Mouse (Mus musculus) limb, embryonic 14.5 days (tissue): ENCODE results near the gene Cacna1e. TPM values are rescaled to one million over a fixed set of nuclear protein-coding genes. Genes with fewer than 3 reads are reported as not detected.

Experiments
- ATAC-seq: fragments of 200-750 bp; cut with Nextera tagmentation; 2 replicates; pipeline ENCODE4 v1.8.0; 2017; ENCODE audit warnings: low read depth, moderate number of reproducible peaks, moderate TSS enrichment; ENCODE audit not compliant: low FRiP score
- DNase-seq: peaks from one replicate; pipeline ENCODE4 v3.0.0-alpha.2; 2015; ENCODE audit warnings: low spot score
- H3K27ac ChIP-seq: fragments of 300-500 bp; sonication (generic); replicated peaks from 2 replicates; pipeline ENCODE4 v1.5.1; 2014; ENCODE audit warnings: low read depth, mild to moderate bottlenecking, low read length, moderate library complexity, mixed read lengths
- H3K27me3 ChIP-seq: fragments of 300-500 bp; sonication (generic); 2 replicates; pipeline ENCODE4 v1.6.1; 2014; ENCODE audit warnings: low read length, mixed read lengths; ENCODE audit not compliant: control insufficient read depth, insufficient read depth
- H3K36me3 ChIP-seq: fragments of 300-500 bp; sonication (generic); 2 replicates; pipeline ENCODE4 v1.6.1; 2014; ENCODE audit warnings: mild to moderate bottlenecking, low read length, moderate library complexity, mixed read lengths; ENCODE audit not compliant: control insufficient read depth, insufficient read depth
- H3K4me1 ChIP-seq: fragments of 300-500 bp; sonication (generic); 2 replicates; pipeline ENCODE4 v1.6.1; 2014; ENCODE audit warnings: antibody characterized with exemption, low read length, mixed read lengths; ENCODE audit not compliant: control insufficient read depth, insufficient read depth
- H3K4me2 ChIP-seq: fragments of 300-500 bp; sonication (generic); replicated peaks from 2 replicates; pipeline ENCODE4 v1.6.1; 2014; ENCODE audit warnings: low read depth, mild to moderate bottlenecking, low read length, moderate library complexity; ENCODE audit not compliant: severe bottlenecking
- H3K4me3 ChIP-seq: fragments of 300-500 bp; sonication (generic); replicated peaks from 2 replicates; pipeline ENCODE4 v1.5.1; 2014; ENCODE audit warnings: low read length
- H3K9ac ChIP-seq: fragments of 300-500 bp; sonication (generic); 2 replicates; pipeline ENCODE4 v1.6.1; 2014; ENCODE audit warnings: mild to moderate bottlenecking, low read depth, low read length, moderate library complexity; ENCODE audit not compliant: severe bottlenecking
- H3K9me3 ChIP-seq: fragments of 300-500 bp; sonication (generic); 2 replicates; pipeline ENCODE4 v1.6.1; 2016; ENCODE audit warnings: low read length; ENCODE audit not compliant: control insufficient read depth
- POLR2A ChIP-seq: fragments of 200-500 bp; IDR thresholded peaks from 2 replicates; pipeline ENCODE4 v1.8.0; 2012; ENCODE audit warnings: inconsistent platforms, mild to moderate bottlenecking, moderate library complexity, borderline replicate concordance; ENCODE audit not compliant: insufficient read depth, insufficient read length; ENCODE audit errors: extremely low read depth
- WGBS: fragments of 180-500 bp; shearing (Covaris S2); extraction: QIAGEN DNeasy Blood & Tissue Kit; methylation state at CpG from one replicate; pipeline ENCODE4 v1.1.7; 2014; 5-methylcytosine and 5-hydroxymethylcytosine counted together
- polyA plus RNA-seq, 2 experiments: library from polyadenylated mRNA; depleted of rRNA in 1 of 2; stranded (reverse) in 1 of 2; unstranded in 1 of 2; fragments of >200 nt; fragmentation: Nextera tagmentation in 1 of 2; extraction: Ambion mirVana in 1 of 2; gene quantifications; 2 replicates each; pipeline versions ENCODE4 v1.2.1 to v1.2.3; 2012 to 2014

Cacna1e gene
- polyA plus RNA-seq, 2 experiments = 0.51 to 1.4 TPM

DNA sequence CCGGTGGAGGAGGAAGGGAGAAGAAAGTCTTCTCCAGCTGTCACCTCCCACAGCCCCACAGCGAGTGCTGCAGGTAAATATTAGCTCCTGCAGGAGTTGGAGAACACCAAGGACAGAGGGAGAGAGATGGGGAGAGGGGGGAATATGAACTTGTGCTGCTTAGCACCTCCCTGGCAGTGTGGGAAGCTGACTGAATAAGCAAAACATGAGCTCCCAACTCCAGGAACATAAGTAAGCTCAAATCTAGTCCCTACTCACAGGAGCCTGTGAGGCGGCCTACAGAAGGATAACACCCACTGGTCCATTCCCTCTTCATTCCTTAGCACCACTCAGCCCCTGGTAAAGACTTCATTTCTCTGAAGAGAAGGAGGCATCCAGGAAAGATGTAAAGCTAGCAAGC is 135.8 kb downstream of the Cacna1e start:
- no peak overlapping the region for H3K4me3 ChIP-seq
- 81% methylated on average over 3 of the region's 3 CpGs for WGBS
- no peaks in the 10 kb centered on the region for H3K9me3 ChIP-seq
- DNase-seq (no peak), ATAC-seq (no peak)
- H3K4me1 ChIP-seq = no peaks in the 10 kb centered on the region
- no peaks in the 10 kb centered on the region for H3K27me3 ChIP-seq
- TF ChIP-seq POLR2A = no peak
- H3K9ac ChIP-seq = no peak overlapping the region
- no peak overlapping the region for H3K4me2 ChIP-seq
- no peaks in the 10 kb centered on the region for H3K36me3 ChIP-seq
- no peak overlapping the region for H3K27ac ChIP-seq

DNA sequence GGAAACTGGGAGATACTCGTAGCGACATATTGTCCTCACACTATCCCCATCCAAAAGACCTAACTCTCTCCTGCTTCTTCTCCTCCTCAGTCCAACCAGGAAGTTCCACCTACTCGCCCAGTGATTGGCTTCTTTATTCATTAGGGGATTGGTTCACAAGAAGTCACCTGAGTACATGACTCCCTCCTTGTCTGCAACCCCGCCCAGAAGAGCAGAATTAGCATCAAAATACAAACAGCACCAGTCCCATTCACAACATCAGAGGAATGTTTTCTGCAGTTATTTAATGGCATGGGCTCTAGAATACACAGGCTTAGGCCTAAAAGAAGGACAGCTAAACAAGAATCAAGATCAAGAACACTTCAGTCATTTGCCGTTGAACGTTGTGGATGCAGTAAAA is 139.1 kb downstream of the Cacna1e start:
- no peak for DNase-seq
- Histone ChIP-seq H3K36me3 (no peaks in the 10 kb centered on the region), H3K27ac (no peak overlapping the region), H3K9me3 (no peaks in the 10 kb centered on the region), H3K27me3 (no peaks in the 10 kb centered on the region), H3K4me2 (no peak overlapping the region), H3K4me1 (no peaks in the 10 kb centered on the region), H3K4me3 (no peak overlapping the region), H3K9ac (no peak overlapping the region)
- 88% methylated on average over 6 of the region's 6 CpGs for WGBS
- no peak for ATAC-seq
- TF ChIP-seq POLR2A = no peak

GRCm38 (mm10) chr1:154730411-154730961 is 153.8 kb downstream of the Cacna1e start:
- ATAC-seq (no peak), DNase-seq (no peak)
- TF ChIP-seq POLR2A = no peak
- H3K27ac ChIP-seq = no peak overlapping the region
- no peak overlapping the region for H3K9ac ChIP-seq
- peaks cover 2% of the 10 kb centered on the region; the same call in 1 of the 2 replicates for H3K4me1 ChIP-seq
- H3K4me3 ChIP-seq = no peak overlapping the region
- no peaks in the 10 kb centered on the region for H3K36me3 ChIP-seq
- no peak overlapping the region for H3K4me2 ChIP-seq
- peaks cover 34% of the 10 kb centered on the region for H3K27me3 ChIP-seq
- no peaks in the 10 kb centered on the region for H3K9me3 ChIP-seq
- 80% methylated on average over 7 of the region's 7 CpGs for WGBS

- H3K27ac ChIP-seq = no peak overlapping the region
- no peak overlapping the region for H3K9ac ChIP-seq
- no peaks in the 10 kb centered on the region for H3K9me3 ChIP-seq
- H3K27me3 ChIP-seq = peaks cover 44% of the 10 kb centered on the region
- no peak for TF ChIP-seq POLR2A
- no peak overlapping the region for H3K4me2 ChIP-seq
- DNase-seq (peak; percentile 89), ATAC-seq (no peak)
- H3K36me3 ChIP-seq = no peaks in the 10 kb centered on the region
- H3K4me1 ChIP-seq = peaks cover 2% of the 10 kb centered on the region; the same call in 1 of the 2 replicates
- WGBS = 57% methylated on average over 6 of the region's 6 CpGs
- no peak overlapping the region for H3K4me3 ChIP-seq
Observed at GRCm38 (mm10) chr1:154729269-154729980, 154.9 kb downstream of the Cacna1e start.

- ATAC-seq (no peak), DNase-seq (no peak)
- TF ChIP-seq POLR2A = no peak
- Histone ChIP-seq H3K9me3 (no peaks in the 10 kb centered on the region), H3K9ac (no peak overlapping the region), H3K4me3 (no peak overlapping the region), H3K4me2 (no peak overlapping the region), H3K27me3 (peaks cover 52% of the 10 kb centered on the region), H3K36me3 (no peaks in the 10 kb centered on the region), H3K27ac (no peak overlapping the region), H3K4me1 (peaks cover 2% of the 10 kb centered on the region; the same call in 1 of the 2 replicates)
- 42% methylated on average over 5 of the region's 5 CpGs for WGBS
Observed at GRCm38 (mm10) chr1:154728682-154729081, 155.6 kb downstream of the Cacna1e start.
